Mouse (Mus musculus) neutrophil, adult 5-6 weeks (primary cell): ENCODE measurements around the gene Teddm2. TPM values are rescaled to one million over a fixed set of nuclear protein-coding genes. Genes with fewer than 3 reads are reported as not detected.

Source experiments
- ATAC-seq: fragments of 151-379, 151-347 bp; 2 replicates; pipeline ENCODE4 v1.8.0; 2017; ENCODE audit warnings: mild to moderate bottlenecking, moderate TSS enrichment; ENCODE audit not compliant: insufficient number of reproducible peaks, poor library complexity, low FRiP score, severe bottlenecking; ENCODE audit errors: extremely low read depth
- total RNA-seq: library from RNA; stranded (forward); fragments of 200-1000 nt; gene quantifications from 2 replicates; pipeline ENCODE4 v1.2.3, GENCODE M21; 2017

Teddm2 gene
- total RNA-seq, 1 experiment from 2014 or later = 1.5 TPM

- ATAC-seq = no peak
Measured at GRCm38 (mm10) chr1:153846420-153846819, 53.6 kb downstream of the Teddm2 start.

GRCm38 (mm10) chr1:153844042-153844441 is 56.0 kb downstream of the Teddm2 start, which contains the start of gene Rgsl1:
Gene Rgsl1 (minus strand): TSS chr1:153844142.
- no peak for ATAC-seq

GRCm38 (mm10) chr1:153842121-153842740 is 57.8 kb downstream of the Teddm2 start:
- no peak for ATAC-seq

GRCm38 (mm10) chr1:153836036-153836435 is 64.0 kb downstream of the Teddm2 start:
- no peak for ATAC-seq

GRCm38 (mm10) chr1:153830746-153831145 is 69.3 kb downstream of the Teddm2 start:
- ATAC-seq = no peak

- no peak for ATAC-seq
Measured at GRCm38 (mm10) chr1:153820216-153820615, 79.8 kb downstream of the Teddm2 start.

- ATAC-seq = no peak
Measured at GRCm38 (mm10) chr1:153814278-153814677, 85.8 kb downstream of the Teddm2 start.

- ATAC-seq = no peak
Measured at GRCm38 (mm10) chr1:153807390-153807993, 92.5 kb downstream of the Teddm2 start.

GRCm38 (mm10) chr1:153803530-153803929 is 96.5 kb downstream of the Teddm2 start:
- 0 out of 2 replicates have a peak, but pooled peaks have one; percentile 19 for ATAC-seq

- ATAC-seq = no peak
Measured at GRCm38 (mm10) chr1:153802691-153803090, 97.3 kb downstream of the Teddm2 start.

Other genes with a start within 250 kb of the Teddm2 start
- gene Rgs8, start 247.2 kb downstream of the Teddm2 start, total RNA-seq = not detected in 2 replicates
- not detected in 2 replicates for gene Rgs16, start 159.9 kb downstream of the Teddm2 start, total RNA-seq
- 159 and 184 TPM in 2 replicates for gene Rnasel, start 150.8 kb downstream of the Teddm2 start, total RNA-seq
- 0.25 TPM in 1 of 2 replicates, not detected in the other for gene Rgsl1, start 56.1 kb downstream of the Teddm2 start, total RNA-seq
- gene Teddm1b, start 25.9 kb downstream of the Teddm2 start, total RNA-seq = 0.25 TPM in 1 of 2 replicates, not detected in the other
- not detected in 2 replicates for gene Teddm1a, start 8.5 kb downstream of the Teddm2 start, total RNA-seq
- gene Glul, start 284 bp downstream of the Teddm2 start, total RNA-seq = 77.4 and 82.9 TPM in 2 replicates